Mouse (Mus musculus) hindbrain, embryonic 12.5 days (tissue): ENCODE measurements around the gene Tubg1. TPM values are rescaled to one million over a fixed set of nuclear protein-coding genes. Genes with fewer than 3 reads are reported as not detected.
A peak's percentile ranks its signal among the peaks of the same experiment; 100 is the strongest.
"Not testable (repeated sequence)": the region's sequence is repeated elsewhere in the genome, so short reads cannot be mapped to it uniquely, and the experiment has no call there.

Experiments used
- ATAC-seq: fragments of 200-750 bp; cut with Nextera tagmentation; 2 replicates; pipeline ENCODE4 v1.8.0; 2017; ENCODE audit warnings: moderate TSS enrichment; ENCODE audit not compliant: low FRiP score
- H3K27ac ChIP-seq: fragments of 300-500 bp; sonication (generic); 2 replicates; pipeline ENCODE4 v1.5.1; 2016; ENCODE audit warnings: mild to moderate bottlenecking
- H3K27me3 ChIP-seq: fragments of 300-500 bp; sonication (generic); 2 replicates; pipeline ENCODE4 v1.6.1; 2016; ENCODE audit warnings: mild to moderate bottlenecking
- H3K36me3 ChIP-seq: fragments of 300-500 bp; sonication (generic); 2 replicates; pipeline ENCODE4 v1.6.1; 2016; ENCODE audit warnings: mild to moderate bottlenecking
- H3K4me1 ChIP-seq: fragments of 300-500 bp; sonication (generic); 2 replicates; pipeline ENCODE4 v1.6.1; 2016
- H3K4me2 ChIP-seq: fragments of 300-500 bp; sonication (generic); replicated peaks from 2 replicates; pipeline ENCODE4 v1.6.1; 2016; ENCODE audit warnings: mild to moderate bottlenecking
- H3K4me3 ChIP-seq: fragments of 300-500 bp; sonication (generic); 2 replicates; pipeline ENCODE4 v1.5.1; 2016; ENCODE audit warnings: mild to moderate bottlenecking
- H3K9ac ChIP-seq: fragments of 300-500 bp; sonication (generic); 2 replicates; pipeline ENCODE4 v1.6.1; 2016; ENCODE audit warnings: mild to moderate bottlenecking, moderate library complexity
- H3K9me3 ChIP-seq: fragments of 300-500 bp; sonication (generic); replicated peaks from 2 replicates; pipeline ENCODE4 v1.6.1; 2016; ENCODE audit warnings: mild to moderate bottlenecking
- WGBS: fragments of 180-500 bp; shearing (Covaris S2); methylation state at CpG from one replicate; pipeline ENCODE4 v1.1.7; 2016; 5-methylcytosine and 5-hydroxymethylcytosine counted together
- polyA plus RNA-seq: library from polyadenylated mRNA; unstranded; fragments of >200 nt; fragmentation: Nextera tagmentation; extraction: Ambion mirVana; gene quantifications from 2 replicates; pipeline ENCODE4 v1.2.1, GENCODE M21; 2016

Gene Tubg1
- polyA plus RNA-seq, 1 experiment from 2014 or later: 81.6 TPM

DNA sequence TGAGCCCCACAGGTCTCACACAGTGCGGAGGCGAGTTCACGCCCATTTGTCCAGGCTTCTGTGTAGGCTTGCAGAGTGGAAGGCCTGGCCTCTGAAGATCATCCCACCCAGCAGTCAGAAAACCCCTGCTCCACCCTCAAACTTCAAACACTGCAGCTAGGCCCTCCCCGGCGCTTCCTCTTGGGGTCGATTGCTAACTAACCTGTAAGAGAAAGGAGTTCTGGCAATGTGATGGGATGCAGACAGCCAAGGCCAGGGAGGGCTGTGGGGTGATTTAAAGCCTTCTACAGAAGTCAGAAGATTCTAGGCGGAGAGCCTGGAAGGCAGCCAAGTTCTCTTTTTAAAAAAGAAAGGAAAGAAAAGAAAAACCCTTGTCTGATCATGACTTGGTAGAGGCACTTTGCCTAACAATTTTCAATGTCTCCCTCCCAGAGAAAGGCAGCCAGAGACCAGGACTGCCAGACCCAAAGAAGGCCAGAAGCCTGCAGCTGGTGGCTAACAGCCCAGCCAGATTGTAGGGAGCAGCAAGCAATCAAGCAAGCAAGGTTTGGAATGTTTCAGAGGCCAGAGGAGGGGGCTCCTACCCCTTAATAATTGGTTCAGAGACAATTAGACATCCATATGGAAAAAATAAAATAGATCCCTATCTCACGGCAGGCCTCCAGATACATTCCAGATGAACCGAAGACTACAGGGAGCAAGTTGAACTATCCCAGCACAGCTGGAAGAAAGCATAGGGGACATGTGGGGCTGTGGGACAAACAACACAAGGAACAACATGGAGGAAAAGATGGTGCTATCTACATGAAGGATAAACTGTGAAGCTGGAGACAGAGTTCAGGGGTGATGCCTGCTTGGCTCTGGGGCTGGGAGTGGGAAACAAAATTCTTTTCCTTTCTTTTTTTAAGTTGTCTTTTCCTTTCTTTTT lies 29.7 kb downstream of the Tubg1 start:
- Histone ChIP-seq H3K9me3 (no peaks in the 10 kb centered on the region), H3K4me2 (no peak overlapping the region), H3K9ac (no peak overlapping the region), H3K4me1 (peaks cover 20% of the 10 kb centered on the region), H3K4me3 (no peak overlapping the region), H3K27me3 (no peaks in the 10 kb centered on the region), H3K27ac (peak overlapping the region; percentile 49; the same call in 1 of the 2 replicates), H3K36me3 (no peaks in the 10 kb centered on the region)
- 59% methylated on average over 9 of the region's 9 CpGs for WGBS
- no peak for ATAC-seq

DNA sequence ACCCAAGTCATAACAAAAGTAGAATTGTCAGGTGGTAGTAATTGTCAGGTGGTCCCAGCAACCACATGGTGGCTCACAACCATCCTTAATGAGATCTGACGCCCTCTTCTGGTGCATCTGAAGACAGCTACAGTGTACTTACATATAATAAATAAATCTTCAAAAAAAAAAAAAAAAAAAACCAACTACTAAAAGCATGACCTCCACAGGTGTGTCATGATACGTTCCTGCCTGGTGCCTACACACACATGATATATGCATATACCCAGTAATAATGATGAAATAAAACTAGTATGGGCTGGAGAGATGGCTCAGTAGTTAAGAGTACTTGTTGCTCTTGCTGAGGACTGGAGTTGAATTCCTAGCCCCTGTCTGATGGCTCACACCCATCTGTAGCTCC lies 31.3 kb downstream of the Tubg1 start:
- H3K27ac ChIP-seq: no peak overlapping the region
- H3K4me3 ChIP-seq: no peak overlapping the region
- H3K27me3 ChIP-seq: peaks cover 1% of the 10 kb centered on the region; the same call in 1 of the 2 replicates
- H3K4me2 ChIP-seq: no peak overlapping the region
- H3K9me3 ChIP-seq: no peaks in the 10 kb centered on the region
- no peak overlapping the region for H3K9ac ChIP-seq
- peaks cover 25% of the 10 kb centered on the region for H3K4me1 ChIP-seq
- ATAC-seq: no peak
- WGBS: 56% methylated on average over 2 of the region's 2 CpGs
- no peaks in the 10 kb centered on the region for H3K36me3 ChIP-seq

DNA sequence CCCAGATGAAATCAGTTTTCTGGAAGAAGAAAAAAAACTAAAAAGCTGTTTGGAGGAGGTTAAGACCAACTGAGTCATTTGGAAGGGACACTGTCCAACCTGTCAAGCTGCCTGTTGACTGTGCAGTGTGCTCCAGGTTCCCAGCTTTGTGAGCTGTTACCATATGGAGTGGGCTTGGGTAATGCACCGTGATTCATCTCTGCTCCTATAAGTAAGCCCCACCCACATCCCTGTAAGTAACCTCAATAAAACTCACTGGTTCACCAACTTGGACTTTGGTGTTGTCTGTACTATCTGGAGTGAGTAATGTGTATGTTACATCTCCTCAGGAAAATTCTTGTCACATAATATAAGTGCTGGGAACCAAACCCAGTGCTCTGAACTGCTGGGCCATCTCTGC lies 33.1 kb downstream of the Tubg1 start:
- no peaks in the 10 kb centered on the region for H3K36me3 ChIP-seq
- 85% methylated on average over 1 of the region's 1 CpGs for WGBS
- no peak for ATAC-seq

DNA sequence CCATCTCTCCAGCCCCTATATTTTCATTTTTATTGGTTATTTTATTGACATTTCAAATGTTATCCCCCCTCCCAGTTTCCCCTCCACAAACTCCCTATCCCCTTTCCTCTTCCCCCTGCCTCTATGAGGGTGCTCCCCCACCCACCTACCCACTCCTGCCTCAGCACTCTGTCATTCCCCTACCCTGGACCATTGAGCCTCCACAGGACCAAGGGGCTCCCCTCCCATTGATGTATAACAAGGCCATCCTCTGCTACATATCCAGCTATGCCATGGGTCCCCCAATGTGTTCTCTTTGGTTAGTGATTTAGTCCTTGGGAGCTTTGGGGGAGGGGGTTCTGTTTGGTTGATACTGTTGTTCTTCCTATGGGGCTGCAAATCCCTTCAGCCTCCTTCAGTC lies 34.9 kb downstream of the Tubg1 start:
- no peaks in the 10 kb centered on the region for H3K36me3 ChIP-seq
- no peak overlapping the region for H3K4me2 ChIP-seq
- no peaks in the 10 kb centered on the region for H3K9me3 ChIP-seq
- H3K9ac ChIP-seq: no peak overlapping the region
- no peak overlapping the region for H3K27ac ChIP-seq
- no peak overlapping the region for H3K4me3 ChIP-seq
- peaks cover 11% of the 10 kb centered on the region for H3K4me1 ChIP-seq
- no peak for ATAC-seq
- H3K27me3 ChIP-seq: peaks cover 23% of the 10 kb centered on the region

More for the DNA sequence above, 33.1 kb downstream of the Tubg1 start:
- no peak overlapping the region for H3K9ac ChIP-seq
- H3K4me2 ChIP-seq: no peak overlapping the region
- no peak overlapping the region for H3K27ac ChIP-seq
- H3K4me1 ChIP-seq: peaks cover 21% of the 10 kb centered on the region
- no peak overlapping the region for H3K4me3 ChIP-seq
- no peaks in the 10 kb centered on the region for H3K9me3 ChIP-seq
- H3K27me3 ChIP-seq: peaks cover 12% of the 10 kb centered on the region

DNA sequence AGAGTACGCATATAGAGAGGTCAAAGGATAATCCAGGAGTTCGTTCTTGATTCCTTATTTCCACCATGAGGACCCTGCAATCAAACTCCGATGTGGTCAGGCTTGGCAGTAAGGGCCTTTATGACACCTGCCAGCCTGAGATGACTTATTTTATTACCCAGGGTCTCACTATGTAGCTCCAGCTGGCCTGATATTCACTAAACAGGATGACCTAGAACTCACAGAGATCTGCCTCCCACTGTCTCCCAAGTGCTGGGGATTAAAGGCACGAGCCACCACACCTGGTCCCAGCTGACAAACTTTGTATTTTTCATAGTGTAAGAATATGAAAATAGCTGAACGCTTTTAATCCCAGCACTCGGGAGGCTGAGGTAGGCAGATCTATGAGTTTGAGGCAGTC lies 35.4 kb downstream of the Tubg1 start:
- Histone ChIP-seq H3K36me3 (no peaks in the 10 kb centered on the region), H3K27me3 (peaks cover 23% of the 10 kb centered on the region), H3K4me2 (no peak overlapping the region), H3K27ac (no peak overlapping the region), H3K9me3 (no peaks in the 10 kb centered on the region), H3K4me1 (peaks cover 9% of the 10 kb centered on the region), H3K9ac (no peak overlapping the region), H3K4me3 (no peak overlapping the region)
- 71% methylated on average over 6 of the region's 6 CpGs for WGBS
- no peak for ATAC-seq

DNA sequence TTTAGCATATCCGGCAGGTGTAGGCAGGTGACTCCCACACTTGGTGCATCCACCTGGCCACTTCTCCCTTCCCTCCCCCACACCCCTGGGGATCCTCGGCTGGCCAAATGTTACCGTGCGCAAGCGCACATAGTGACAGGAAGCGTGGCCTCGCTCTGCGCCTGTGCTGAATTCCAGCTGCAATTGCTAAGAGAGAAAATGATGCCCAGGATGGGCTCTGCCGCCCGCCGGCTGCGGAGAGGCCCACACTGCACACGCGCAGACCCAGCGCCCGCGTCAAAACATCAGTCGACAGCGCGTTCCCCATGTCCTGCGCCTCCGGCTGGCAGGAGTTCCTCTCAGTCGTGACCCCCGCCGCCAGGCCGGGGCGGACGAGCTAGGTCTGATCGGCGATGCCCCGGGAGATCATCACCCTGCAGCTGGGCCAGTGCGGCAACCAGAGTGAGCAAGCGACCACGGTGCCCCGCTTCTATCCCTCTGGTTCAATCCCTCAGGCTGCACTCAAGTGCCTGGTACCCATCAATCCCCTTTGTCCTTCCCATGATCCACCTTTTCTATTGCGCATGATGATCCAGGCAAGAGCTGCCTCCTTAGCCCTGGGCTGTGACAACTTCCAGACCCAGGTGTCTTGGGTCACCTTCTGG lies 36.1 kb downstream of the Tubg1 start, which contains the start of gene Tubg2:
Gene Tubg2 (plus strand): TSS at position 180 of the 644 bp plus-strand sequence.
- 3% methylated on average over 36 of the region's 36 CpGs for WGBS
- Histone ChIP-seq H3K9ac (peak within 1 kb of the TSS; percentile 67), H3K27me3 (peaks cover 28% of the 10 kb centered on the region), H3K4me3 (peak within 1 kb of the TSS; percentile 42), H3K4me1 (peaks cover 9% of the 10 kb centered on the region), H3K27ac (peak within 1 kb of the TSS; percentile 88), H3K9me3 (no peaks in the 10 kb centered on the region), H3K4me2 (peak within 1 kb of the TSS; percentile 64), H3K36me3 (no peaks in the 10 kb centered on the region)
- peak; percentile 88 for ATAC-seq

DNA sequence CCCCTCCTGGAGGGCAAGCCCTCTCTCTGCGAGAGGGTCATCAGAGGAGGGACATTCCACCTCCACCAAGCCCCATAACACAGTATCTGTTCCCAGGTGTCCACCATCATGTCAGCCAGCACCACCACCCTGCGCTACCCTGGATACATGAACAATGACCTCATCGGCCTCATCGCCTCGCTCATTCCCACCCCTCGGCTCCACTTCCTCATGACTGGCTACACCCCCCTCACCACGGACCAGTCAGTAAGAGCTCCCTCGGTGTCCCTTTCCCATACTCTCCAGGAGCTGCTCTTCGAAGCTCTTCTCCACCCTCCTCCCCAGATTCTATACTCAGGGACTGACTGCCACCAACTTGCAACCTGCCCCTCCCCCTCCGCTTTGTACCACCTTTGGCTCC lies 40.4 kb downstream of the Tubg1 start:
- H3K27ac ChIP-seq, H3K4me2 ChIP-seq, ATAC-seq, H3K9me3 ChIP-seq, H3K9ac ChIP-seq, H3K4me3 ChIP-seq: not testable (repeated sequence)
- Histone ChIP-seq H3K27me3 (peaks cover 71% of the 10 kb centered on the region), H3K4me1 (peaks cover 23% of the 10 kb centered on the region), H3K36me3 (peaks cover 17% of the 10 kb centered on the region)
- WGBS: 78% methylated on average over 10 of the region's 10 CpGs

DNA sequence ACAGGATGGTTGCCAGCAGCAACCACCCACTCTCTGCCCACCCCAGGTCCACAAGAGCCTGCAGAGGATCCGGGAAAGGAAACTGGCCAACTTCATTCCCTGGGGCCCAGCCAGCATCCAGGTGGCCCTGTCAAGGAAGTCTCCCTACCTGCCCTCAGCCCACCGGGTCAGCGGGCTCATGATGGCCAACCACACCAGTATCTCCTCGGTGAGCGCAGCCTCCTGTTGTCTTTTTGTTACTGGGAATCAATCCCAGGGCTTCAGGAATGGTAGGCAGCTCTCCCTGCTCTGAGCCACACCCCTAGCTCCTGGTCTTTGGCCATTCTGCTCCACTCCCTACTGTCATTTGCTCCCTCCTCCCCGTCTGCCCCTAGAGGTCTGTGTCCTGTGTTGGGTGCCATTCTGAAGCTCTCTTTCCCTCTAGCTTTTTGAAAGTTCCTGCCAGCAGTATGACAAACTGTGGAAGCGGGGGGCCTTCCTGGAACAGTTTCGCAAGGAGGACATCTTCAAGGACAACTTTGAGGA lies 41.3 kb downstream of the Tubg1 start:
- 81% methylated on average over 8 of the region's 8 CpGs for WGBS
- Histone ChIP-seq H3K4me1 (peaks cover 18% of the 10 kb centered on the region), H3K36me3 (peaks cover 19% of the 10 kb centered on the region), H3K27me3 (peaks cover 79% of the 10 kb centered on the region)
- H3K9ac ChIP-seq, ATAC-seq, H3K4me3 ChIP-seq, H3K9me3 ChIP-seq, H3K27ac ChIP-seq, H3K4me2 ChIP-seq: not testable (repeated sequence)

DNA sequence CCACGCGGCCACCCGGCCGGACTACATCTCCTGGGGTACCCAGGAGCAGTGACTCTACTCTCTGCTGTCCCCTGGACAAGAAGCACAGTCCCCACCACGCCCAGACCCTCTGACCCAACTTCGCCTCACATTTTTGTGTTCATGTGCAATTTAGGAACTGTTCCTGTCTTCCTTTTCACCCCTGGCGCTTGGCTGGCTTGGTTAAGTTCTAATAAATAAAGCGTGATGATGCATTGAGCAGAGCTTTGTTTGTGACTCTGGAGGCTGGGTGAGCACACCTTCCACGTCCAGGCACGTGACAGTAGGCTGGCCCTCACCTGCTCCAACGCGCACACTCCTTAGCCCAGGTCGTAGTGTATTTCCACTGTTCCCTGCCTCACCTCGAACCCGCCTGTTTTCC lies 41.8 kb downstream of the Tubg1 start:
- Histone ChIP-seq H3K9ac (no peak overlapping the region), H3K4me2 (no peak overlapping the region), H3K4me1 (peaks cover 14% of the 10 kb centered on the region), H3K9me3 (no peaks in the 10 kb centered on the region), H3K27ac (no peak overlapping the region), H3K4me3 (no peak overlapping the region), H3K36me3 (peaks cover 19% of the 10 kb centered on the region), H3K27me3 (peaks cover 79% of the 10 kb centered on the region)
- ATAC-seq: no peak
- 85% methylated on average over 15 of the region's 15 CpGs for WGBS

DNA sequence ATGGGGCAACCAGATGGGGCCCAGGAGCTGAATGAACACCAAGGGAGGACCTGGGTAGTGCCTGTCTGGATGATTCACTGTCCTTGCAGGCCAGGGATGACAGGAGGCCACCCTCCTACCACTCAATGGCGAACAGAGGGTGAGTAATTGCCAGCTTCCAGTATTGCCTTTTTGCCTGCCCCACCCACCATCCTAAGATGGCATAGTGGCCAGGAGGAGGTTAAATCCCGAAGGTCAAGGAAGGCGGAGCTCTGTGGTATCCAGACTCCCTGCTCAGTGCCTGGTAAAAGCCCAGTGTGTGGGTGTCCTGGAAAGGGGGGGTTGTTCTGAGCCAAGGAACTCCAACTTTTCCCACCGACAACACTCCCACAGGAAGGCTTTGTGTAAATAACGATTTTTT lies 42.6 kb downstream of the Tubg1 start:
- no peak for ATAC-seq
- Histone ChIP-seq H3K4me3 (no peak overlapping the region), H3K27me3 (peaks cover 84% of the 10 kb centered on the region), H3K9ac (no peak overlapping the region), H3K4me1 (peaks cover 14% of the 10 kb centered on the region), H3K27ac (no peak overlapping the region), H3K36me3 (peaks cover 22% of the 10 kb centered on the region), H3K4me2 (no peak overlapping the region), H3K9me3 (no peaks in the 10 kb centered on the region)
- 54% methylated on average over 5 of the region's 5 CpGs for WGBS

DNA sequence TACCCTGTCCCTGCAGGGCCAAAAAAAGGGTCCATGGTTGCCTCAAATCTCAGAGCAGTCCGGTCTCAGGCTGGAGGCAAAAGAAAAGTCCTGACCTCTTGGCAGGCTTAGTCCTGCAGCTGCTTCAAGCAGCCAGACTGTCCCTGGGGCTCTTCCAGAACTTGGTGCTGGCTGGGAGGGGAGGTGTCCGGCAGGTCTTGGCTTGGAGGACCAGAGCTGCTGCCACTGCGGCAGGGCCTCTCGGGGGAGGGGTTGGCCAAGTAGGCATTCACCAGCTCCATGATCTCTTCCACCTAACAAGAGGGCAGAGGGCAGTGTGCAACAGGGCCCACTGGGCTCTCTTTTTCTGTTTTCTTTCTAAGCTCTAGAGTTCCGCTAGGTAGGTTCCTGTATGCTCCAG lies 43.0 kb downstream of the Tubg1 start:
- peaks cover 27% of the 10 kb centered on the region for H3K36me3 ChIP-seq
- ATAC-seq: no peak
- H3K27me3 ChIP-seq: peaks cover 86% of the 10 kb centered on the region
- no peak overlapping the region for H3K4me2 ChIP-seq
- H3K9me3 ChIP-seq: no peaks in the 10 kb centered on the region
- H3K27ac ChIP-seq: no peak overlapping the region
- H3K4me3 ChIP-seq: no peak overlapping the region
- 49% methylated on average over 5 of the region's 5 CpGs for WGBS
- H3K9ac ChIP-seq: no peak overlapping the region
- H3K4me1 ChIP-seq: peaks cover 14% of the 10 kb centered on the region

DNA sequence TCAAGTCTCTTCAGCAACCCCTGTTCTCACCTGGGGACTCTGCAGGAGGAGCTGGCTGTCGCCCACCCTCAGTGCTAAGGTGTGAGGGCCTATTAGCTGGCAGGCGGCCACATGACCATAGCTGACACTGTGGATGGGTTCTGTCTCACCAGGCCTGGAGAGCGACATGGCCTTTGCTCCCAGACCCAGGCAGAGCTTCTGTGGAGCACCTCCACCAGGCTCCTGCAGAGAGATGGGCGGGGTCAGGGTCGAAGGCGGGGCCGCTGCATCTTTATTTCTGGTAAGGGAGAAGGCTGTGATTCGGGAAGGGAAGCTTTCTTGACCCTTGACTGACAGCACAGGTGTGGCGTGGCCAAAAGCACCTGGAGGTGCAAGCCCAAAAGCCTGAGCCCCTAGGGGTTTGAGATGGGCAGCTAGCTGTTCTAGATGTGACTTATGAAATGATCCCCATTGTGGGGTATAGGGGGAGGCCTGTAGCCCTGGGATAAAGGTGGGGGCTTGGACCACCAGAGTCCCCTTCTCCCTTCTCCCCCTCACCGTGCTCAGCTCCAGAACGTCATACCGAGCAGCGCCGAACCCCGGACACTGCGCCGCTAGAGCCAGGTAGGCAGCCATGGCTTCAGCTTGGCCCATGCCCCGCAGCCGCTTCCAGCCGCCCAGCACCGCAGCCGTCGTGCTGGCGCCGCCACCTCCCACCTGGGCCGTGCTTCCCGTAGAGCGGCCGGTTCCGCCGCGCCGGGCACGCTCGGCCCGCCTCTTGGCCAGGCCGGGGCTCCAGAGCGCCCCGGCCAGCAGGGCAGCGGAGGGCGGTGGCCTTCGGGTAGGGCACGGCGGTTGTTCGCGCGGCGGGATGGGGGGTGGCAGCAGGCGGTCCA lies 44.0 kb downstream of the Tubg1 start:
- Histone ChIP-seq H3K4me1 (peaks cover 15% of the 10 kb centered on the region), H3K4me2 (peak overlapping the region; percentile 48), H3K27ac (no peak overlapping the region), H3K27me3 (peaks cover 88% of the 10 kb centered on the region), H3K9me3 (no peaks in the 10 kb centered on the region), H3K36me3 (peaks cover 27% of the 10 kb centered on the region), H3K9ac (peak overlapping the region; percentile 51), H3K4me3 (peak overlapping the region; percentile 32)
- no peak for ATAC-seq
- 8% methylated on average over 48 of the region's 49 CpGs for WGBS
